Mouse (Mus musculus): Measurements from ENCODE around the gene Krt7.

Krt7 gene

GRCm38 (mm10) chr15:101376776-101377061 is 34.1 kb upstream of the Krt7 start:
- no peak for DNase-seq (ENCODE audit: low spot score in 2 of 2)

GRCm38 (mm10) chr15:101378646-101379045 is 32.2 kb upstream of the Krt7 start:
- no peak for DNase-seq (ENCODE audit: low spot score in 2 of 2)

GRCm38 (mm10) chr15:101381758-101382157 is 29.1 kb upstream of the Krt7 start:
- DNase-seq (ENCODE audit: low spot score in 2 of 2), result no peak

- no peak for DNase-seq (ENCODE audit: low spot score in 2 of 2)
These were observed 28.0 kb upstream of the Krt7 start for GRCm38 (mm10) chr15:101382811-101383210.

GRCm38 (mm10) chr15:101384610-101385009 is 26.2 kb upstream of the Krt7 start:
- DNase-seq (ENCODE audit: low spot score in 2 of 2), result no peak

- no peak for DNase-seq (ENCODE audit: low spot score in 2 of 2)
These were observed 25.8 kb upstream of the Krt7 start for GRCm38 (mm10) chr15:101385064-101385463.

GRCm38 (mm10) chr15:101387176-101387575 is 23.7 kb upstream of the Krt7 start:
- no peak for DNase-seq (ENCODE audit: low spot score in 2 of 2)

GRCm38 (mm10) chr15:101388034-101388541 is 22.8 kb upstream of the Krt7 start:
- no peak for DNase-seq (ENCODE audit: low spot score in 2 of 2)

GRCm38 (mm10) chr15:101390203-101390602 is 20.6 kb upstream of the Krt7 start:
- no peak for DNase-seq (ENCODE audit: low spot score in 2 of 2)

GRCm38 (mm10) chr15:101392251-101392650 is 18.6 kb upstream of the Krt7 start:
- DNase-seq (ENCODE audit: low spot score in 2 of 2), result no peak

- no peak for DNase-seq (ENCODE audit: low spot score in 2 of 2)
These were observed 15.9 kb upstream of the Krt7 start for GRCm38 (mm10) chr15:101394908-101395307.

- no peak for DNase-seq (ENCODE audit: low spot score in 2 of 2)
These were observed 14.4 kb upstream of the Krt7 start for GRCm38 (mm10) chr15:101396466-101396865.

GRCm38 (mm10) chr15:101396921-101397320 is 13.9 kb upstream of the Krt7 start:
- DNase-seq (ENCODE audit: low spot score in 2 of 2), result no peak

GRCm38 (mm10) chr15:101397683-101398082 is 13.2 kb upstream of the Krt7 start:
- DNase-seq (ENCODE audit: low spot score in 2 of 2), result no peak

- no peak for DNase-seq (ENCODE audit: low spot score in 2 of 2)
These were observed 12.6 kb upstream of the Krt7 start for GRCm38 (mm10) chr15:101398269-101398668.

- DNase-seq (ENCODE audit: low spot score in 2 of 2), result no peak
These were observed 1.3 kb downstream of the Krt7 start for GRCm38 (mm10) chr15:101412188-101412587.

GRCm38 (mm10) chr15:101413916-101414635 is 3.2 kb downstream of the Krt7 start:
- no peak for DNase-seq (ENCODE audit: low spot score in 2 of 2)

- no peak for DNase-seq (ENCODE audit: low spot score in 2 of 2)
These were observed 4.1 kb downstream of the Krt7 start for GRCm38 (mm10) chr15:101414807-101415565.

GRCm38 (mm10) chr15:101418950-101419349 is 8.1 kb downstream of the Krt7 start:
- no peak for DNase-seq (ENCODE audit: low spot score in 2 of 2)

GRCm38 (mm10) chr15:101420903-101421302 is 10.1 kb downstream of the Krt7 start:
- DNase-seq (ENCODE audit: low spot score in 2 of 2), result no peak

- DNase-seq (ENCODE audit: low spot score in 2 of 2), result no peak
These were observed 14.1 kb downstream of the Krt7 start for GRCm38 (mm10) chr15:101424914-101425313.

- DNase-seq (ENCODE audit: low spot score in 2 of 2), result no peak
These were observed 25.8 kb downstream of the Krt7 start for GRCm38 (mm10) chr15:101436611-101437010.

- no peak for DNase-seq (ENCODE audit: low spot score in 2 of 2)
These were observed 27.7 kb downstream of the Krt7 start, which contains the start of gene Krt87 for GRCm38 (mm10) chr15:101438555-101438954. TSS of gene Krt87 (minus strand) at chr15:101438804.

Data from thymus, postnatal 10 days (tissue).